ENCODE assay signal across 21 mouse cellular contexts in the genomic region with DNA sequence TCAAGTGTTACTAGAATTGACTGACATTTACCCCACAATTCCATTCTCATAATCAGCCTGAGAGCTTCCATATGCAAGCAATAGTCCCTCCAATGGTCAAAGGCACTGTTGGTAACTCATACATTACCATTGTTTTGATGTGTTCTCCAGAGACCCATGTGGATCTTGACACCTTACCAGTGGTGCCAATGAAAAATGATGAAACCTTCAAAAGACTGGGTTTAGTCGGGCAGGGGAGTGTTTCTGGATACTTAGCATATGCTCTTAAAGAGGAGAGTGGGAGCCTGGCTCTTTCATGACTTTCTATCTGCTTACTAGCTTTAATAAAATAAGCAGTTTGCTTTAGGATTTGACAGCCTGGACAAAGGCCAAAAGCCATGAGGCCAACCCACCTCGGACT. TPM values are rescaled to one million over a fixed set of nuclear protein-coding genes. Genes with fewer than 3 reads are reported as not detected.
DNase-seq lines count a peak whose midpoint lies in the region; ATAC-seq and TF ChIP-seq lines count a peak whose summit lies in the region.
"Had no signal": no experiment of that assay in that cellular context is flagged by ENCODE, and none has a peak within 500 bp of the region (broad histone marks: within the 10 kb centered on the region; RNA-seq: fewer than 3 reads in every experiment).

No protein-coding gene starts in this region.

- ATAC-seq in lung, embryonic 15.5 days (ENCODE audit: borderline replicate concordance, extremely low read depth, low FRiP score, low TSS enrichment): peak; percentile 87; the same call in 1 of the 2 replicates
- ATAC-seq in erythroid progenitor cell, adult 5-6 weeks (replicated peaks; ENCODE audit: low FRiP score, poor library complexity, severe bottlenecking): 0 out of 2 replicates have a peak, but pooled peaks have one; percentile 3
- peak; percentile 11; the same call in 1 of the 2 replicates for ATAC-seq in liver, embryonic 14.5 days (ENCODE audit: insufficient read depth)
- ATAC-seq in megakaryocyte progenitor cell, adult 5-6 weeks (replicated peaks; ENCODE audit: poor library complexity): 0 out of 2 replicates have a peak, but pooled peaks have one; percentile 1
- ATAC-seq: activated CD4-positive, CD25-positive, alpha-beta regulatory T cell, adult 4 months; forebrain, embryonic 15.5 days; Patski had no signal

- no peak for TF ChIP-seq EP300 in liver, embryonic 14.5 days (IDR thresholded peaks at IDR 0.05; ENCODE audit: low read depth)

- H3K9ac ChIP-seq in lung, embryonic 15.5 days: no peak overlapping the region
- H3K9ac ChIP-seq in liver, embryonic 14.5 days (replicated peaks): no peak overlapping the region
- H3K9ac ChIP-seq: embryonic facial prominence, embryonic 15.5 days; forebrain, embryonic 15.5 days; hindbrain, embryonic 13.5 days had no signal

- H3K4me1 ChIP-seq in lung, embryonic 15.5 days: no peaks in the 10 kb centered on the region
- peaks cover 23 to 28% of the 10 kb centered on the region in 2 experiments for H3K4me1 ChIP-seq in liver, embryonic 14.5 days (replicated peaks; ENCODE audit: control insufficient read depth in 2 of 2, insufficient read depth in 2 of 2, low read length in 1 of 2)
- H3K4me1 ChIP-seq: embryonic facial prominence, embryonic 15.5 days; forebrain, embryonic 15.5 days; heart, embryonic 10.5 days; hindbrain, embryonic 13.5 days had no signal

- H3K4me2 ChIP-seq in lung, embryonic 15.5 days: no peak overlapping the region
- no peak overlapping the region; the same call in none of the 2 replicates for H3K4me2 ChIP-seq in liver, embryonic 14.5 days (ENCODE audit: low read depth)
- H3K4me2 ChIP-seq: embryonic facial prominence, embryonic 15.5 days; forebrain, embryonic 15.5 days; hindbrain, embryonic 13.5 days had no signal

- H3K27ac ChIP-seq in lung, embryonic 15.5 days: no peak overlapping the region
- H3K27ac ChIP-seq in liver, embryonic 14.5 days: peak overlapping the region; percentile 66
- H3K27ac ChIP-seq: embryonic facial prominence, embryonic 15.5 days; forebrain, embryonic 15.5 days; heart, embryonic 10.5 days; hindbrain, embryonic 13.5 days had no signal

- no peaks in the 10 kb centered on the region for H3K9me3 ChIP-seq in lung, embryonic 15.5 days
- no peaks in the 10 kb centered on the region for H3K9me3 ChIP-seq in liver, embryonic 14.5 days (ENCODE audit: control insufficient read depth, low read length)
- H3K9me3 ChIP-seq: embryonic facial prominence, embryonic 15.5 days; forebrain, embryonic 15.5 days; heart, embryonic 10.5 days; hindbrain, embryonic 13.5 days had no signal

- H3K4me3 ChIP-seq in lung, embryonic 15.5 days: no peak overlapping the region
- H3K4me3 ChIP-seq in liver, embryonic 14.5 days (ENCODE audit: insufficient read depth in 1 of 2, low read depth in 2 of 2, low read length in 2 of 2): no peak overlapping the region
- H3K4me3 ChIP-seq: embryonic facial prominence, embryonic 15.5 days; forebrain, embryonic 15.5 days; heart, embryonic 10.5 days; hindbrain, embryonic 13.5 days had no signal

- DNase-seq in lung, postnatal 14 days: no peak
- DNase-seq in liver, embryonic 14.5 days (ENCODE audit: low read depth in 3 of 3, low spot score in 3 of 3): no peak
- no peak for DNase-seq in layer of hippocampus, adult 18-20 months (ENCODE audit: low spot score in 2 of 2)
- no peak for DNase-seq in cerebellum, postnatal 36 days
- DNase-seq: adrenal gland, postnatal 14 days; cerebellum, adult 18-20 months; cerebellum, adult 9-11 months; embryo, embryonic 11 days; gastrocnemius, postnatal 36 days; heart, adult 11 months; heart, postnatal 10 days had no signal

- H3K27me3 ChIP-seq in lung, embryonic 15.5 days: no peaks in the 10 kb centered on the region
- H3K27me3 ChIP-seq in liver, embryonic 14.5 days (ENCODE audit: control insufficient read depth, insufficient read depth, low read length): no peaks in the 10 kb centered on the region
- H3K27me3 ChIP-seq: CH12.LX; embryonic facial prominence, embryonic 15.5 days; forebrain, embryonic 15.5 days; hindbrain, embryonic 13.5 days had no signal

- WGBS in lung, embryonic 15.5 days: 33% methylated on average over 2 of the region's 2 CpGs
- WGBS in liver, embryonic 14.5 days (ENCODE audit: insufficient replicate concordance): 41% methylated on average over 2 of the region's 2 CpGs

- TF ChIP-seq CTCF in liver, embryonic 14.5 days (IDR thresholded peaks at IDR 0.05; ENCODE audit: low read depth): no peak

- no peaks in the 10 kb centered on the region for H3K36me3 ChIP-seq in lung, embryonic 15.5 days
- H3K36me3 ChIP-seq in liver, embryonic 14.5 days (replicated peaks; ENCODE audit: control insufficient read depth, insufficient read depth, low read depth): no peaks in the 10 kb centered on the region
- H3K36me3 ChIP-seq: embryonic facial prominence, embryonic 15.5 days; forebrain, embryonic 15.5 days; heart, embryonic 10.5 days; hindbrain, embryonic 13.5 days had no signal

RNA-seq across cellular contexts. Expression of a gene that starts 20.5 kb away (rescaled TPM):
- polyA plus RNA-seq in lung, embryonic 15.5 days (2015; fragmentation: Nextera tagmentation; extraction: Ambion mirVana): 11.8 and 14.4 TPM in 2 replicates
- 57.4 and 59.8 TPM in 2 replicates for total RNA-seq in erythroid progenitor cell, adult 5-6 weeks (2015; ENCODE audit: low replicate concordance)
- total RNA-seq in erythroid progenitor cell, adult 5-6 weeks (2017; ENCODE audit: low replicate concordance): 31.6 and 34.8 TPM in 2 replicates
- 5.2 and 7.4 TPM in 2 replicates for polyA plus RNA-seq in liver, embryonic 14.5 days (2012; rRNA removed)
- 16.5 and 18.0 TPM in 2 replicates for polyA plus RNA-seq in liver, embryonic 14.5 days (2014; fragmentation: Nextera tagmentation; extraction: Ambion mirVana)
- total RNA-seq in megakaryocyte progenitor cell, adult 5-6 weeks (2015): 117 and 127 TPM in 2 replicates
- 61.2 and 74.4 TPM in 2 replicates for total RNA-seq in megakaryocyte progenitor cell, adult 5-6 weeks (2017)
- total RNA-seq in layer of hippocampus, adult 18-20 months (2021): 100 to 1,000 TPM; 126 to 133 TPM
- total RNA-seq: CH12.LX had no signal

Comparison
In these comparisons a context has a peak if more than half of its experiments do, and no peak if none do; other contexts are left out.
1. ATAC-seq: peak in every context shown above with its lines; median percentile 87 in lung, embryonic 15.5 days; 11 in liver, embryonic 14.5 days; 3 in erythroid progenitor cell, adult 5-6 weeks; 1 in megakaryocyte progenitor cell, adult 5-6 weeks.